Mouse (Mus musculus): ENCODE data around the gene Pih1d1. TPM values are rescaled to one million over a fixed set of nuclear protein-coding genes. Genes with fewer than 3 reads are reported as not detected.
A peak's percentile ranks its signal among the peaks of the same experiment; 100 is the strongest.

Pih1d1 gene
- polyA plus RNA-seq, 1 experiment from 2014 or later, result 90.4 TPM

GRCm38 (mm10) chr7:45127700-45128224, 26.3 kb upstream of the Pih1d1 start:
- no peaks in the 10 kb centered on the region for H3K27me3 ChIP-seq
- no peak for ATAC-seq (ENCODE audit: insufficient number of reproducible peaks, insufficient read depth, low FRiP score, low TSS enrichment)
- peaks cover 29% of the 10 kb centered on the region for H3K36me3 ChIP-seq
- H3K27ac ChIP-seq, result peak overlapping the region; percentile 94
- H3K9me3 ChIP-seq, result no peaks in the 10 kb centered on the region
- under 1% methylated on average over 6 of the region's 6 CpGs for WGBS
- peak overlapping the region; percentile 87 for H3K4me2 ChIP-seq (replicated peaks)
- H3K9ac ChIP-seq, result peak overlapping the region; percentile 99
- H3K4me1 ChIP-seq, result peaks cover 31% of the 10 kb centered on the region
- peak overlapping the region; percentile 91 for H3K4me3 ChIP-seq

DNA sequence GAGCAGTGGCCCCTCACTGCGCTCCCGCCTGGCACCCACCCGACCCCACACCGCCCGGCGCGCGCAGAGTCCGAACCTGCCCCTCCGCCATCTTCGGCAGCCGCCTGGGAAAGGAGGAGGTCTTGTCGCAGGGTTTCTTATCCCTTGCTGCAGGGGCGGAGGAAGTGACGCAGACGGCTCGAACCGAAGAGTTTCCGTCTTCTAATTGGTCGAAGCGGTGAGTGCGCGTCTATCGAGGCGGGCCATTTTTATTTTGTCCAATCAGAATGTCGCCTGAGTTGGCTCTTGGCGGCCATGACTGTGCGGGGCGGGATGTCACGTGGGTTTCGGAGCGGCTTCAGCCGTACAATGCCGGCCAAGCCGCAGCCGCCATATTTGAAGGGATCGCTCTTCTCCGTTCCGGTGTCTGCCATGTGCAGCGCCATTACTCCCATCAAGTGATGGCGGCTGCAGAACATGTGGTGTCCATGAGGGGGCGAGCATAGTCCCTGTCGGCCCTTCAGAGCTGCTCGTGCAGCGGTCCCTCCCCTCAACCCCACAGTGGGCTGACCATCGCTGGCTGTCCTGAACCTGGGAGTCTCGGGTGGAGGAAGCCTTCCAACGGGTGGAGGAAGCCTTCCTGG, 25.4 kb upstream of the Pih1d1 start, which contains the start of gene Rpl13a:
TSS of gene Rpl13a (minus strand) at position 138 of the 623 bp plus-strand sequence.
- ATAC-seq (ENCODE audit: insufficient number of reproducible peaks, insufficient read depth, low FRiP score, low TSS enrichment), result peak; percentile 93
- H3K36me3 ChIP-seq, result peaks cover 24% of the 10 kb centered on the region
- under 1% methylated on average over 48 of the region's 48 CpGs for WGBS

DNA sequence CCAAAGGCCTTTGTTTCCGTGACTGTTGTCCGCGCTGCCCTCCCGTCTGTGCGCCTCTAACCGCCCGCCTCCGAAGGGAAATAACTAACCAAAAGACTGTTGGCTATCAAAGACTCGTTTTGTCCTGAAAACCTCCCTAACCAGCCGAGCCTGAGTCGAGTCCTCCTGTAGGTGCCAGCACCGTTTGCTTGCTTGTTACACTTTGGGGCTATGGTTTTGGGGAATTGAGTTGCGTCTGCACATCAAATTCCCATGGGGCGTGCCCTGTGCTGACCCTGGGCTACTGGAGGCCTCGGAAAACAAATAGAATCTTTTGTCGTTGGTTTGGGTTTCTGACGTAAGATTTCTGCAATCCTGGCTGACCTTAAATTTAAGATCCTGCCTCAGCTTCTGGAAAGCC, 24.8 kb upstream of the Pih1d1 start:
- ATAC-seq (ENCODE audit: insufficient number of reproducible peaks, insufficient read depth, low FRiP score, low TSS enrichment), result no peak
- peak overlapping the region; percentile 62 for H3K4me2 ChIP-seq (replicated peaks)
- peaks cover 26% of the 10 kb centered on the region for H3K4me1 ChIP-seq
- no peaks in the 10 kb centered on the region for H3K9me3 ChIP-seq
- H3K27ac ChIP-seq, result peak overlapping the region; percentile 92
- H3K9ac ChIP-seq, result peak overlapping the region; percentile 60
- H3K27me3 ChIP-seq, result peaks cover under 1% of the 10 kb centered on the region; the same call in 1 of the 2 replicates
- under 1% methylated on average over 17 of the region's 17 CpGs for WGBS
- H3K36me3 ChIP-seq, result peaks cover 24% of the 10 kb centered on the region
- H3K4me3 ChIP-seq, result peak overlapping the region; percentile 91

More for the DNA sequence above, 25.4 kb upstream of the Pih1d1 start, which contains the start of gene Rpl13a:
- H3K9ac ChIP-seq, result peak within 1 kb of the TSS; percentile 99
- peak within 1 kb of the TSS; percentile 91 for H3K4me3 ChIP-seq
- no peaks in the 10 kb centered on the region for H3K9me3 ChIP-seq
- H3K4me2 ChIP-seq (replicated peaks), result peak within 1 kb of the TSS; percentile 87
- peak within 1 kb of the TSS; percentile 94 for H3K27ac ChIP-seq
- H3K27me3 ChIP-seq, result no peaks in the 10 kb centered on the region
- peaks cover 26% of the 10 kb centered on the region for H3K4me1 ChIP-seq

GRCm38 (mm10) chr7:45129776-45130512, 24.2 kb upstream of the Pih1d1 start:
- Histone ChIP-seq H3K9me3 (no peaks in the 10 kb centered on the region), H3K4me1 (peaks cover 26% of the 10 kb centered on the region), H3K4me3 (peak overlapping the region; percentile 91; the same call in 1 of the 2 replicates), H3K4me2 (replicated peaks) (peak overlapping the region; percentile 62), H3K36me3 (peaks cover 24% of the 10 kb centered on the region), H3K27ac (peak overlapping the region; percentile 92), H3K9ac (peak overlapping the region; percentile 60), H3K27me3 (peaks cover 6% of the 10 kb centered on the region; the same call in 1 of the 2 replicates)
- 51% methylated on average over 15 of the region's 15 CpGs for WGBS
- ATAC-seq (ENCODE audit: insufficient number of reproducible peaks, insufficient read depth, low FRiP score, low TSS enrichment), result no peak

- Histone ChIP-seq H3K9ac (no peak overlapping the region), H3K9me3 (no peaks in the 10 kb centered on the region), H3K27ac (no peak overlapping the region), H3K27me3 (peaks cover 13% of the 10 kb centered on the region; the same call in 1 of the 2 replicates), H3K4me2 (replicated peaks) (no peak overlapping the region), H3K36me3 (peaks cover 6% of the 10 kb centered on the region), H3K4me3 (no peak overlapping the region), H3K4me1 (peaks cover 20% of the 10 kb centered on the region)
- no peak for ATAC-seq (ENCODE audit: insufficient number of reproducible peaks, insufficient read depth, low FRiP score, low TSS enrichment)
- WGBS, result 77% methylated on average over 11 of the region's 11 CpGs
These were observed 22.3 kb upstream of the Pih1d1 start for GRCm38 (mm10) chr7:45131850-45132249.

GRCm38 (mm10) chr7:45133446-45134159, 20.5 kb upstream of the Pih1d1 start:
- WGBS, result 68% methylated on average over 8 of the region's 8 CpGs
- H3K4me3 ChIP-seq, result no peak overlapping the region
- H3K4me1 ChIP-seq, result peaks cover 14% of the 10 kb centered on the region; the same call in 1 of the 2 replicates
- no peak for ATAC-seq (ENCODE audit: insufficient number of reproducible peaks, insufficient read depth, low FRiP score, low TSS enrichment)
- no peak overlapping the region for H3K4me2 ChIP-seq (replicated peaks)
- no peak overlapping the region for H3K9ac ChIP-seq
- H3K27me3 ChIP-seq, result peaks cover 13% of the 10 kb centered on the region; the same call in 1 of the 2 replicates
- no peaks in the 10 kb centered on the region for H3K9me3 ChIP-seq
- H3K27ac ChIP-seq, result no peak overlapping the region
- H3K36me3 ChIP-seq, result no peaks in the 10 kb centered on the region

DNA sequence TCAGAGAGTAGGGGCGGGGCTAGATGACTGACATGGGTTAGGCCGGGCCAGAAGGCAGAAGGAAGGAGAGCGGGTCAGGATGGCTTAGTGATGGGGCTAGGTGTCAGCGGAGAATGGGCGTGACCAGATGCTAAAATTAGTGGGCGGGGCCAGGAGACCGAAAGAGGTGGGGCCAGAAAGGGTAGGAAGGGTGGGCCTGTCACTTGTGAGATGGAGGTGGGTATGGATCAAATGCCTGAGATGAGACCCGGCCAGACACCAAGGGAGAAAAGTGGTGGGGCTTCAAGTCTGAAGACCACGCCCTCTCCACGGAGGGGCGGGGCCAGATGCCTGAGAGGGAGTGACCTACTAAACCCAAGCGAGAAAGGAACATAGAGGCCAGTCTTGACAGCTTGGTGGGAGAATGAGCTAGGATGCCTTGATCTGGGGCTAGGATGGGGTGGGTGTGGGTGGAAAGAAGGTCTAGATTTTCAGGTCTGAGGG, 19.5 kb upstream of the Pih1d1 start:
- no peak for ATAC-seq (ENCODE audit: insufficient number of reproducible peaks, insufficient read depth, low FRiP score, low TSS enrichment)
- Histone ChIP-seq H3K9me3 (no peaks in the 10 kb centered on the region), H3K9ac (no peak overlapping the region), H3K4me3 (no peak overlapping the region), H3K4me2 (replicated peaks) (no peak overlapping the region), H3K4me1 (peaks cover 11% of the 10 kb centered on the region; the same call in 1 of the 2 replicates), H3K27me3 (peaks cover 13% of the 10 kb centered on the region; the same call in 1 of the 2 replicates), H3K36me3 (no peaks in the 10 kb centered on the region), H3K27ac (no peak overlapping the region)
- 5% methylated on average over 12 of the region's 12 CpGs for WGBS

DNA sequence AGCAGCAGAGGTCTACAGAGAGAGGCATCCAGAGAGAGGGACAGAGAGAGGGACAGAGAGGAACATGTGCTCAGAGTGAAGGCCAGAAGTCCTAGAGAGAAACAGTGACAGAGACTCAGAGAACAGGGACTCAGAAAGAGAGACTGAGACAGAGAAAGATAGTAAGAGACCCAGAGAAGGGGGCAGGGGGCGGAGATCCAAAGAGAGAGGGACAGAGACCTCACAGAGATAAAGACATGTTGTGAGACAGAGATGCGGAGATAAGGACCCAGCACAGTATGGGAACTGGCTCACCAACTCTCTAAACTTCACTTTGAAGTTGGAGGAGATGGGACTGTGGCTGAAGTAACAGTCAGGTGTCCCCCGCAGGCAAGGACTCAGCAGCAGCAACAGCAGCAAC, 18.7 kb upstream of the Pih1d1 start:
- Histone ChIP-seq H3K4me2 (replicated peaks) (peak overlapping the region; percentile 61), H3K27ac (no peak overlapping the region), H3K4me3 (no peak overlapping the region)

GRCm38 (mm10) chr7:45135993-45136567, 18.0 kb upstream of the Pih1d1 start, which contains the start of the genes Gm45713 and Flt3l:
Gene Gm45713, minus strand, starts transcription at chr7:45136231.
Gene Flt3l, minus strand, starts transcription at chr7:45136432.
- peaks cover 13% of the 10 kb centered on the region; the same call in 1 of the 2 replicates for H3K27me3 ChIP-seq
- H3K4me3 ChIP-seq, result peak within 1 kb of the TSS; percentile 47
- H3K27ac ChIP-seq, result no peak within 1 kb of the TSS
- H3K9me3 ChIP-seq, result no peaks in the 10 kb centered on the region
- WGBS, result 3% methylated on average over 29 of the region's 29 CpGs
- H3K4me2 ChIP-seq (replicated peaks), result peak within 1 kb of the TSS; percentile 61
- H3K9ac ChIP-seq, result peak within 1 kb of the TSS; percentile 69
- ATAC-seq (ENCODE audit: insufficient number of reproducible peaks, insufficient read depth, low FRiP score, low TSS enrichment), result peak; percentile 68; the same call in 1 of the 2 replicates
- no peaks in the 10 kb centered on the region for H3K36me3 ChIP-seq
- peaks cover 7% of the 10 kb centered on the region; the same call in 1 of the 2 replicates for H3K4me1 ChIP-seq

More for the DNA sequence above, 18.7 kb upstream of the Pih1d1 start:
- Histone ChIP-seq H3K27me3 (peaks cover 13% of the 10 kb centered on the region; the same call in 1 of the 2 replicates), H3K9me3 (no peaks in the 10 kb centered on the region), H3K9ac (no peak overlapping the region), H3K4me1 (peaks cover 7% of the 10 kb centered on the region; the same call in 1 of the 2 replicates), H3K36me3 (no peaks in the 10 kb centered on the region)
- WGBS, result 62% methylated on average over 3 of the region's 3 CpGs
- ATAC-seq (ENCODE audit: insufficient number of reproducible peaks, insufficient read depth, low FRiP score, low TSS enrichment), result no peak

GRCm38 (mm10) chr7:45137171-45138006, 16.7 kb upstream of the Pih1d1 start:
- H3K4me1 ChIP-seq, result peaks cover 7% of the 10 kb centered on the region; the same call in 1 of the 2 replicates
- no peak overlapping the region for H3K9ac ChIP-seq
- peaks cover 13% of the 10 kb centered on the region; the same call in 1 of the 2 replicates for H3K27me3 ChIP-seq
- no peak overlapping the region for H3K4me3 ChIP-seq
- H3K9me3 ChIP-seq, result no peaks in the 10 kb centered on the region
- no peak overlapping the region for H3K27ac ChIP-seq
- no peak overlapping the region for H3K4me2 ChIP-seq (replicated peaks)
- H3K36me3 ChIP-seq, result peaks cover 4% of the 10 kb centered on the region; the same call in 1 of the 2 replicates
- whole genome bisulfite sequencing, result 84% methylated on average over 12 of the region's 12 CpGs
- no peak for ATAC-seq (ENCODE audit: insufficient number of reproducible peaks, insufficient read depth, low FRiP score, low TSS enrichment)
